In genomic region chr6:29638844-29639460, GRCm38 (mm10) we compare ENCODE assay signal across 16 mouse cellular contexts. TPM values are rescaled to one million over a fixed set of nuclear protein-coding genes. Genes with fewer than 3 reads are reported as not detected.
DNase-seq lines count a peak whose midpoint lies in the region; ATAC-seq and TF ChIP-seq lines count a peak whose summit lies in the region.
"Had no signal": no experiment of that assay in that cellular context is flagged by ENCODE, and none has a peak within 500 bp of the region (broad histone marks: within the 10 kb centered on the region; RNA-seq: fewer than 3 reads in every experiment).

No protein-coding gene starts in this region.

- H3K27ac ChIP-seq in forebrain, embryonic 11.5 days (ENCODE audit: low read depth, low read length): no peak overlapping the region
- no peak overlapping the region for H3K27ac ChIP-seq in forebrain, embryonic 16.5 days (ENCODE audit: low read length)
- H3K27ac ChIP-seq in kidney, embryonic 15.5 days: no peak overlapping the region
- H3K27ac ChIP-seq in embryonic facial prominence, embryonic 15.5 days (replicated peaks): no peak overlapping the region
- H3K27ac ChIP-seq: forebrain, embryonic 12.5 days; gastrocnemius, adult 2 months; lung, embryonic 15.5 days had no signal

- DNase-seq in forebrain, embryonic 11.5 days (ENCODE audit: low spot score): no peak
- DNase-seq in kidney, adult 18-20 months: no peak
- DNase-seq in urinary bladder, postnatal 10 days (ENCODE audit: low spot score): no peak
- DNase-seq in urinary bladder, postnatal 4 days (ENCODE audit: low spot score in 2 of 2): no peak
- DNase-seq: cerebellum, adult 11-12 months; embryo, embryonic 11 days; gastrocnemius, adult 2 months; kidney, postnatal 25 days; right cerebral cortex, adult 18-20 months had no signal

- no peaks in the 10 kb centered on the region for H3K36me3 ChIP-seq in forebrain, embryonic 11.5 days (ENCODE audit: control insufficient read depth, insufficient read depth, low read length)
- H3K36me3 ChIP-seq in forebrain, embryonic 16.5 days (ENCODE audit: control insufficient read depth, insufficient read depth): no peaks in the 10 kb centered on the region
- no peaks in the 10 kb centered on the region for H3K36me3 ChIP-seq in kidney, embryonic 15.5 days
- H3K36me3 ChIP-seq in E14TG2a.4 (ENCODE audit: insufficient read depth, low read length): peaks cover 10% of the 10 kb centered on the region
- H3K36me3 ChIP-seq in embryonic facial prominence, embryonic 15.5 days: no peaks in the 10 kb centered on the region
- H3K36me3 ChIP-seq: forebrain, embryonic 12.5 days; G1E; lung, embryonic 15.5 days had no signal

- no peak for TF ChIP-seq CTCF in E14TG2a.4 (conservative IDR thresholded peaks at IDR 0.05; ENCODE audit: low read length)

- peaks cover 6% of the 10 kb centered on the region for H3K4me1 ChIP-seq in forebrain, embryonic 11.5 days (replicated peaks; ENCODE audit: control insufficient read depth, insufficient read depth, low read length)
- H3K4me1 ChIP-seq in forebrain, embryonic 16.5 days (replicated peaks; ENCODE audit: control insufficient read depth, insufficient read depth, low read length): no peaks in the 10 kb centered on the region
- peaks cover 22% of the 10 kb centered on the region; the same call in 1 of the 2 replicates for H3K4me1 ChIP-seq in kidney, embryonic 15.5 days
- H3K4me1 ChIP-seq in E14TG2a.4 (replicated peaks; ENCODE audit: low read depth, low read length): peaks cover 63% of the 10 kb centered on the region
- H3K4me1 ChIP-seq in embryonic facial prominence, embryonic 15.5 days: no peaks in the 10 kb centered on the region
- H3K4me1 ChIP-seq: lung, embryonic 15.5 days had no signal

- H3K9me3 ChIP-seq in forebrain, embryonic 11.5 days (ENCODE audit: control insufficient read depth, low read length): no peaks in the 10 kb centered on the region
- H3K9me3 ChIP-seq in forebrain, embryonic 16.5 days (ENCODE audit: control insufficient read depth, low read length): peaks cover 6% of the 10 kb centered on the region; the same call in 1 of the 2 replicates
- 0 out of 2 replicates have a peak, but pooled peaks cover 4% of the 10 kb centered on the region for H3K9me3 ChIP-seq in kidney, embryonic 15.5 days (replicated peaks)
- H3K9me3 ChIP-seq in E14TG2a.4 (ENCODE audit: low read length): no peaks in the 10 kb centered on the region
- H3K9me3 ChIP-seq in embryonic facial prominence, embryonic 15.5 days (replicated peaks): peaks cover 4% of the 10 kb centered on the region; the same call in 1 of the 2 replicates
- H3K9me3 ChIP-seq: lung, embryonic 15.5 days had no signal

- 12% methylated on average over 15 of the region's 16 CpGs for WGBS in forebrain, embryonic 11.5 days
- 10% methylated on average over 16 of the region's 16 CpGs for WGBS in forebrain, embryonic 16.5 days
- WGBS in kidney, embryonic 15.5 days: 7% methylated on average over 15 of the region's 16 CpGs
- 9% methylated on average over 15 of the region's 16 CpGs for WGBS in embryonic facial prominence, embryonic 15.5 days

- H3K4me2 ChIP-seq in forebrain, embryonic 11.5 days (ENCODE audit: low read depth, low read length, severe bottlenecking): 0 out of 2 replicates have a peak overlapping the region, but pooled peaks have one; percentile 11
- no peak overlapping the region for H3K4me2 ChIP-seq in forebrain, embryonic 16.5 days (ENCODE audit: low read length)
- peak overlapping the region; percentile 50 for H3K4me2 ChIP-seq in kidney, embryonic 15.5 days
- peak overlapping the region; percentile 24; the same call in 1 of the 2 replicates for H3K4me2 ChIP-seq in embryonic facial prominence, embryonic 15.5 days (replicated peaks)
- H3K4me2 ChIP-seq: forebrain, embryonic 12.5 days; lung, embryonic 15.5 days had no signal

- no peak for ATAC-seq in forebrain, embryonic 11.5 days (replicated peaks; ENCODE audit: low FRiP score)
- no peak for ATAC-seq in forebrain, embryonic 16.5 days
- ATAC-seq in kidney, embryonic 15.5 days (replicated peaks; ENCODE audit: low FRiP score): no peak
- no peak for ATAC-seq in embryonic facial prominence, embryonic 15.5 days (ENCODE audit: insufficient number of reproducible peaks, low FRiP score, low TSS enrichment, low read depth)

- no peak overlapping the region; the same call in 1 of the 2 replicates for H3K9ac ChIP-seq in forebrain, embryonic 11.5 days (ENCODE audit: low read length)
- H3K9ac ChIP-seq in forebrain, embryonic 16.5 days (replicated peaks; ENCODE audit: low read depth, low read length): no peak overlapping the region
- no peak overlapping the region for H3K9ac ChIP-seq in kidney, embryonic 15.5 days
- no peak overlapping the region for H3K9ac ChIP-seq in embryonic facial prominence, embryonic 15.5 days
- H3K9ac ChIP-seq: forebrain, embryonic 12.5 days; lung, embryonic 15.5 days had no signal

- no peaks in the 10 kb centered on the region for H3K27me3 ChIP-seq in forebrain, embryonic 11.5 days (ENCODE audit: control insufficient read depth, insufficient read depth, low read length)
- no peaks in the 10 kb centered on the region for H3K27me3 ChIP-seq in forebrain, embryonic 16.5 days (replicated peaks; ENCODE audit: control insufficient read depth, insufficient read depth, low read length)
- H3K27me3 ChIP-seq in kidney, embryonic 15.5 days: no peaks in the 10 kb centered on the region
- H3K27me3 ChIP-seq in E14TG2a.4 (ENCODE audit: insufficient read depth, low read length): no peaks in the 10 kb centered on the region
- no peaks in the 10 kb centered on the region for H3K27me3 ChIP-seq in embryonic facial prominence, embryonic 15.5 days

- no peak overlapping the region for H3K4me3 ChIP-seq in forebrain, embryonic 11.5 days (ENCODE audit: low read depth, low read length)
- no peak overlapping the region for H3K4me3 ChIP-seq in forebrain, embryonic 16.5 days (replicated peaks; ENCODE audit: low read length)
- 0 out of 2 replicates have a peak overlapping the region, but pooled peaks have one; percentile 17 for H3K4me3 ChIP-seq in kidney, embryonic 15.5 days (replicated peaks)
- H3K4me3 ChIP-seq in E14TG2a.4 (replicated peaks; ENCODE audit: low read length): peak overlapping the region; percentile 78
- no peak overlapping the region for H3K4me3 ChIP-seq in embryonic facial prominence, embryonic 15.5 days (replicated peaks)
- H3K4me3 ChIP-seq: forebrain, embryonic 12.5 days; gastrocnemius, adult 2 months; lung, embryonic 15.5 days had no signal

RNA-seq across cellular contexts. Expression of gene Tnpo3, which starts 29.3 kb away (rescaled TPM):
- 119 and 131 TPM in 2 replicates for polyA plus RNA-seq in forebrain, embryonic 11.5 days (2014; fragmentation: Nextera tagmentation; extraction: Ambion mirVana)
- polyA plus RNA-seq in forebrain, embryonic 16.5 days (2015; fragmentation: Nextera tagmentation; extraction: Ambion mirVana): 116 and 128 TPM in 2 replicates
- polyA plus RNA-seq in kidney, embryonic 15.5 days (2015; fragmentation: Nextera tagmentation; extraction: Ambion mirVana): 91.3 and 93.2 TPM in 2 replicates
- 74.2 and 85.2 TPM in 2 replicates for polyA plus RNA-seq in embryonic facial prominence, embryonic 15.5 days (2015; fragmentation: Nextera tagmentation; extraction: Ambion mirVana)

RNA-seq across cellular contexts. Expression of gene Tspan33, which starts 55.1 kb away (rescaled TPM):
- polyA plus RNA-seq in forebrain, embryonic 11.5 days (2014; fragmentation: Nextera tagmentation; extraction: Ambion mirVana): 7.4 and 8.3 TPM in 2 replicates
- 4.7 and 6.1 TPM in 2 replicates for polyA plus RNA-seq in forebrain, embryonic 16.5 days (2015; fragmentation: Nextera tagmentation; extraction: Ambion mirVana)
- 19.0 and 19.2 TPM in 2 replicates for polyA plus RNA-seq in kidney, embryonic 15.5 days (2015; fragmentation: Nextera tagmentation; extraction: Ambion mirVana)
- 8.0 and 8.1 TPM in 2 replicates for polyA plus RNA-seq in embryonic facial prominence, embryonic 15.5 days (2015; fragmentation: Nextera tagmentation; extraction: Ambion mirVana)

Comparison
In these comparisons a context has a peak if more than half of its experiments do, and no peak if none do; other contexts are left out.
1. H3K4me3 ChIP-seq: peak in kidney, embryonic 15.5 days (single experiment) and E14TG2a.4 (single experiment); none in forebrain, embryonic 11.5 days (single experiment), forebrain, embryonic 16.5 days (single experiment) and embryonic facial prominence, embryonic 15.5 days (single experiment).